Mouse (Mus musculus): ENCODE measurements around the gene Klrd1.

DNA sequence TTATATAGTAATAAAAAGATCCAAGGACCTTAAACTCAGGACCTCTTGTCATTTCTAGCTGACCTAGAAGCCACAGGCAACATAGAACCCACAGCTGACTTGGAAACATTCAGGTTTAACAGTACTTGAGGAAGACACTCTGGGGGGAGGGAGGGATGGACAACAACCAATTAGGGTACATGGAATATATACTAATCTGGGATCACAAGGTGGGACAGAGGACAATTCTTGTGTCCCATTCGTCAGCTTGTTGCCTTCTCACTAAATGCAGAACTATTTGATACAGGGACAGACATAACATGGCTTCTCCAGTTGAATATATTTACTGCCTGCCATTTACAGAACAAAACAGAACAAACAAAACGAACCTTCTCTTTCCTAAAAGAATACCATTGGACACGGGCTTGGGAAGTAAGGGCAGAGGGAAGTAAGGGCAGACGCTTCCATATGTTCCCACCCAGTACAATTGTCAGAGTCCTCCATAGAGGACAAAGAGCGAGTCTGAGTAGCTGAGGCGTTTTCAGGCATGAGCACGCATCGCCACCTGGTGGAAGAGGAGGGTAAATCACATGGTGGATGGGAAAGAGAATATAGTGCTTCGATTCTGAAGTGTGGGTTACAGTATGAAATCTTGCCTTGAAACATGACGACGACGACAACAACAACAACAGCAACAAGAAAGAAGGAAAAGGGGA lies 32.5 kb upstream of the Klrd1 start:
- TF ChIP-seq TAL1 (conservative IDR thresholded peaks at IDR 0.05; ENCODE audit: low read depth, low read length) (no peak), GATA1 (IDR thresholded peaks at IDR 0.05; ENCODE audit: borderline replicate concordance, low read length) (no peak), CTCF (IDR thresholded peaks at IDR 0.05; ENCODE audit: low read depth, low read length) (peak; percentile 47; the same call in 1 of the 2 replicates)
